Mouse (Mus musculus) midbrain, embryonic 15.5 days (tissue): ENCODE data around the gene Nfrkb. TPM values are rescaled to one million over a fixed set of nuclear protein-coding genes. Genes with fewer than 3 reads are reported as not detected.
A peak's percentile ranks its signal among the peaks of the same experiment; 100 is the strongest.

Experiments used
- ATAC-seq: fragments of 200-750 bp; cut with Nextera tagmentation; replicated peaks from 2 replicates; pipeline ENCODE4 v1.8.0; 2017; ENCODE audit warnings: moderate TSS enrichment
- H3K27ac ChIP-seq: fragments of 300-500 bp; sonication (generic); 2 replicates; pipeline ENCODE4 v1.5.1; 2015; ENCODE audit warnings: mild to moderate bottlenecking, inconsistent platforms
- H3K27me3 ChIP-seq: fragments of 300-500 bp; sonication (generic); replicated peaks from 2 replicates; pipeline ENCODE4 v1.6.1; 2015; ENCODE audit warnings: inconsistent platforms
- H3K36me3 ChIP-seq: fragments of 300-500 bp; sonication (generic); replicated peaks from 2 replicates; pipeline ENCODE4 v1.6.1; 2015; ENCODE audit warnings: inconsistent platforms
- H3K4me1 ChIP-seq: fragments of 300-500 bp; sonication (generic); 2 replicates; pipeline ENCODE4 v1.6.1; 2015; ENCODE audit warnings: inconsistent platforms
- H3K4me2 ChIP-seq: fragments of 300-500 bp; sonication (generic); 2 replicates; pipeline ENCODE4 v1.6.1; 2015; ENCODE audit warnings: inconsistent platforms, mild to moderate bottlenecking, moderate library complexity
- H3K4me3 ChIP-seq: fragments of 300-500 bp; sonication (generic); 2 replicates; pipeline ENCODE4 v1.5.1; 2015; ENCODE audit warnings: mild to moderate bottlenecking, inconsistent platforms
- H3K9ac ChIP-seq: fragments of 300-500 bp; sonication (generic); 2 replicates; pipeline ENCODE4 v1.6.1; 2015; ENCODE audit warnings: mild to moderate bottlenecking, inconsistent platforms
- H3K9me3 ChIP-seq: fragments of 300-500 bp; sonication (generic); 2 replicates; pipeline ENCODE4 v1.6.1; 2016; ENCODE audit warnings: inconsistent platforms
- WGBS: fragments of 180-500 bp; shearing (Covaris S2); methylation state at CpG from one replicate; pipeline ENCODE4 v1.1.7; 2015; ENCODE audit warnings: mixed read lengths; 5-methylcytosine and 5-hydroxymethylcytosine counted together
- polyA plus RNA-seq: library from polyadenylated mRNA; unstranded; fragments of >200 nt; fragmentation: Nextera tagmentation; extraction: Ambion mirVana; gene quantifications from 2 replicates; pipeline ENCODE4 v1.2.1, GENCODE M21; 2015

The Nfrkb gene
- polyA plus RNA-seq, 1 experiment from 2014 or later: 30.9 TPM

GRCm38 (mm10) chr9:31384786-31385499, 1.0 kb upstream of the Nfrkb start:
- no peaks in the 10 kb centered on the region for H3K27me3 ChIP-seq
- peak overlapping the region; percentile 85; the same call in 1 of the 2 replicates for H3K4me3 ChIP-seq
- no peak overlapping the region for H3K27ac ChIP-seq
- no peaks in the 10 kb centered on the region for H3K36me3 ChIP-seq
- H3K4me1 ChIP-seq: peaks cover 26% of the 10 kb centered on the region
- no peak overlapping the region for H3K9ac ChIP-seq
- H3K4me2 ChIP-seq: peak overlapping the region; percentile 76
- H3K9me3 ChIP-seq: no peaks in the 10 kb centered on the region
- ATAC-seq: no peak
- 78% methylated on average over 17 of the region's 17 CpGs for WGBS

- Histone ChIP-seq H3K9ac (peak overlapping the region; percentile 62), H3K36me3 (no peaks in the 10 kb centered on the region; the same call in 1 of the 2 replicates), H3K4me3 (peak overlapping the region; percentile 85), H3K27ac (no peak overlapping the region), H3K9me3 (no peaks in the 10 kb centered on the region), H3K4me2 (peak overlapping the region; percentile 76), H3K4me1 (peaks cover 26% of the 10 kb centered on the region), H3K27me3 (no peaks in the 10 kb centered on the region)
- ATAC-seq: peak; percentile 56
- WGBS: 21% methylated on average over 4 of the region's 4 CpGs
These were observed 507 bp upstream of the Nfrkb start for GRCm38 (mm10) chr9:31385500-31385869.

- Histone ChIP-seq H3K4me3 (peak overlapping the region; percentile 85), H3K4me1 (peaks cover 26% of the 10 kb centered on the region), H3K27me3 (no peaks in the 10 kb centered on the region), H3K9ac (peak overlapping the region; percentile 62), H3K9me3 (no peaks in the 10 kb centered on the region), H3K27ac (peak overlapping the region; percentile 80), H3K36me3 (peaks cover 7% of the 10 kb centered on the region), H3K4me2 (peak overlapping the region; percentile 76)
- 10% methylated on average over 44 of the region's 44 CpGs for WGBS
- peak; percentile 86 for ATAC-seq
These were observed 582 bp downstream of the Nfrkb start for GRCm38 (mm10) chr9:31386368-31387180.

- Histone ChIP-seq H3K27me3 (no peaks in the 10 kb centered on the region), H3K4me1 (peaks cover 26% of the 10 kb centered on the region), H3K36me3 (peaks cover 14% of the 10 kb centered on the region), H3K9ac (0 out of 2 replicates have a peak overlapping the region, but pooled peaks have one; percentile 62), H3K4me2 (peak overlapping the region; percentile 76), H3K27ac (no peak overlapping the region), H3K4me3 (peak overlapping the region; percentile 85), H3K9me3 (no peaks in the 10 kb centered on the region)
- ATAC-seq: no peak
- WGBS: 94% methylated on average over 5 of the region's 5 CpGs
These were observed 1.2 kb downstream of the Nfrkb start for GRCm38 (mm10) chr9:31387206-31387605.

- Histone ChIP-seq H3K9me3 (no peaks in the 10 kb centered on the region), H3K9ac (no peak overlapping the region), H3K4me3 (no peak overlapping the region), H3K27me3 (no peaks in the 10 kb centered on the region), H3K4me2 (no peak overlapping the region), H3K4me1 (no peaks in the 10 kb centered on the region), H3K36me3 (peaks cover 85% of the 10 kb centered on the region), H3K27ac (no peak overlapping the region)
- no peak for ATAC-seq
- WGBS: 61% methylated on average over 4 of the region's 4 CpGs
These were observed 14.4 kb downstream of the Nfrkb start for GRCm38 (mm10) chr9:31400441-31400840.

- Histone ChIP-seq H3K4me2 (no peak overlapping the region), H3K27ac (no peak overlapping the region), H3K27me3 (no peaks in the 10 kb centered on the region), H3K4me3 (no peak overlapping the region), H3K9ac (no peak overlapping the region), H3K4me1 (no peaks in the 10 kb centered on the region), H3K9me3 (no peaks in the 10 kb centered on the region), H3K36me3 (peaks cover 71% of the 10 kb centered on the region)
- 89% methylated on average over 2 of the region's 2 CpGs for WGBS
- ATAC-seq: no peak
These were observed 18.3 kb downstream of the Nfrkb start for GRCm38 (mm10) chr9:31404311-31404710.

GRCm38 (mm10) chr9:31405217-31405616, 19.2 kb downstream of the Nfrkb start:
- Histone ChIP-seq H3K27me3 (no peaks in the 10 kb centered on the region), H3K4me1 (no peaks in the 10 kb centered on the region), H3K36me3 (peaks cover 71% of the 10 kb centered on the region), H3K4me3 (no peak overlapping the region), H3K27ac (no peak overlapping the region), H3K9me3 (no peaks in the 10 kb centered on the region), H3K9ac (no peak overlapping the region), H3K4me2 (no peak overlapping the region)
- no peak for ATAC-seq
- WGBS: 68% methylated on average over 6 of the region's 6 CpGs

GRCm38 (mm10) chr9:31412165-31412564, 26.2 kb downstream of the Nfrkb start:
- no peak for ATAC-seq

GRCm38 (mm10) chr9:31418821-31419220, 32.8 kb downstream of the Nfrkb start:
- Histone ChIP-seq H3K4me1 (no peaks in the 10 kb centered on the region), H3K27ac (no peak overlapping the region), H3K9me3 (no peaks in the 10 kb centered on the region), H3K4me3 (no peak overlapping the region), H3K27me3 (no peaks in the 10 kb centered on the region), H3K4me2 (no peak overlapping the region), H3K36me3 (peaks cover 53% of the 10 kb centered on the region), H3K9ac (no peak overlapping the region)
- WGBS: 93% methylated on average over 1 of the region's 1 CpGs
- no peak for ATAC-seq

More at GRCm38 (mm10) chr9:31412165-31412564, 26.2 kb downstream of the Nfrkb start:
- Histone ChIP-seq H3K4me2 (no peak overlapping the region), H3K9me3 (no peaks in the 10 kb centered on the region), H3K4me1 (no peaks in the 10 kb centered on the region), H3K27ac (no peak overlapping the region), H3K36me3 (peaks cover 68% of the 10 kb centered on the region), H3K27me3 (no peaks in the 10 kb centered on the region), H3K4me3 (no peak overlapping the region), H3K9ac (no peak overlapping the region)
- WGBS: 92% methylated on average over 4 of the region's 4 CpGs

- WGBS: 97% methylated on average over 5 of the region's 5 CpGs
- ATAC-seq: no peak
- H3K4me1 ChIP-seq: no peaks in the 10 kb centered on the region
- peaks cover 33% of the 10 kb centered on the region for H3K36me3 ChIP-seq
- H3K4me2 ChIP-seq: no peak overlapping the region
- H3K4me3 ChIP-seq: no peak overlapping the region
- no peaks in the 10 kb centered on the region for H3K27me3 ChIP-seq
- H3K9me3 ChIP-seq: no peaks in the 10 kb centered on the region
- H3K9ac ChIP-seq: no peak overlapping the region
- H3K27ac ChIP-seq: no peak overlapping the region
These were observed 36.2 kb downstream of the Nfrkb start for GRCm38 (mm10) chr9:31422143-31422542.

GRCm38 (mm10) chr9:31428971-31429370, 43.0 kb downstream of the Nfrkb start:
- 92% methylated on average over 7 of the region's 7 CpGs for WGBS
- no peak overlapping the region for H3K4me3 ChIP-seq
- no peak for ATAC-seq
- no peak overlapping the region for H3K4me2 ChIP-seq
- H3K9me3 ChIP-seq: no peaks in the 10 kb centered on the region
- no peak overlapping the region for H3K9ac ChIP-seq
- H3K4me1 ChIP-seq: no peaks in the 10 kb centered on the region
- H3K27me3 ChIP-seq: no peaks in the 10 kb centered on the region
- 0 out of 2 replicates have a peak, but pooled peaks cover 2% of the 10 kb centered on the region for H3K36me3 ChIP-seq
- H3K27ac ChIP-seq: no peak overlapping the region

- Histone ChIP-seq H3K4me3 (no peak overlapping the region), H3K27me3 (no peaks in the 10 kb centered on the region), H3K9me3 (no peaks in the 10 kb centered on the region), H3K27ac (no peak overlapping the region), H3K9ac (no peak overlapping the region), H3K4me1 (no peaks in the 10 kb centered on the region), H3K4me2 (no peak overlapping the region), H3K36me3 (no peaks in the 10 kb centered on the region)
- WGBS: 84% methylated on average over 9 of the region's 9 CpGs
- no peak for ATAC-seq
These were observed 44.0 kb downstream of the Nfrkb start for GRCm38 (mm10) chr9:31430011-31430410.
